Mouse (Mus musculus) embryo, embryonic 10.5 days (tissue): ENCODE results near the gene Ttc41.

Experiments used
- DNase-seq: peaks from one replicate; pipeline ENCODE4 v3.0.0-alpha.2; 2015; ENCODE audit warnings: low spot score

The Ttc41 gene

GRCm38 (mm10) chr10:86784126-86784675 is 78.6 kb downstream of the Ttc41 start:
- DNase-seq = no peak

DNA sequence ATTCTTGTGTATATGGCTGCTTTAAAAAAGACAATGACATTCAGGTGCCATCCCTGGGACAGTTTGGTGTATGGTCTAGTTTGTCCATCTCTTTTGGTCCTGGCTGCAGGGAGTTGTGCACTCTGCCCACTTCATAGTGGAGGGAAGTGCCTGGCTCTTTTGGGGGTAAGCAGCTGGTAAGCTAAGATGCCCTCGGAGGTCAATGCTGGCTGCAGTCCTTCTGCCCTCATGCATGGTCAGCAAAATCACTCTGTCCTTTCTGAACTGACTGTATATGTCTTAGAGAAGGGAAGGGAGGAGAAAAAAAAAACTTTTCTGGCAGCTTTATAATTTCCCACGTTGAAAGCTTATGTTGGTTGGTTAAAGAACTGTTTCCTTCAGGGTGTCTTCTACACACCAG is 79.8 kb downstream of the Ttc41 start:
- DNase-seq = no peak

GRCm38 (mm10) chr10:86786083-86786482 is 80.5 kb downstream of the Ttc41 start:
- DNase-seq = no peak

DNA sequence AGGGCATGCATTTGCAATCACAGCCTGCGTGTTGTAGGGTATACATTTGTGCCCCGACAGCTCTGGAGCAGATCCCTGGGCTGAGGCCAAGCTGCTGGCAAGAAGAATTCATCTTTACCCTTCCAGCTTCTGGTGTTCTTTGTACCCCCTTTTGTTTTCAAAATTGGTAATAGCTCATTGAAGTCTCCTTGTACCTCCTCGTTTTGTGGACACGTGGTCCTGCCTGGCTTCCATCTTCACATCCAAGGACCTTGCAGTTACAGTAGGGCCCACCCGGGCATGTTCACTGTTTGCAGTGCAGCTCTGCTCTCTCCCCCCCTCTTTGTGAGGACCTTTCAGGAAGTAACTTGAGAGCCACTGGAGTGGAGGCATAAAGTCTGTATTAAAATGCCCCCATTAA is 82.6 kb downstream of the Ttc41 start:
- no peak for DNase-seq

- no peak for DNase-seq
These were observed 83.6 kb downstream of the Ttc41 start for GRCm38 (mm10) chr10:86789146-86789672.

- no peak for DNase-seq
These were observed 86.0 kb downstream of the Ttc41 start for GRCm38 (mm10) chr10:86791507-86792184.

DNA sequence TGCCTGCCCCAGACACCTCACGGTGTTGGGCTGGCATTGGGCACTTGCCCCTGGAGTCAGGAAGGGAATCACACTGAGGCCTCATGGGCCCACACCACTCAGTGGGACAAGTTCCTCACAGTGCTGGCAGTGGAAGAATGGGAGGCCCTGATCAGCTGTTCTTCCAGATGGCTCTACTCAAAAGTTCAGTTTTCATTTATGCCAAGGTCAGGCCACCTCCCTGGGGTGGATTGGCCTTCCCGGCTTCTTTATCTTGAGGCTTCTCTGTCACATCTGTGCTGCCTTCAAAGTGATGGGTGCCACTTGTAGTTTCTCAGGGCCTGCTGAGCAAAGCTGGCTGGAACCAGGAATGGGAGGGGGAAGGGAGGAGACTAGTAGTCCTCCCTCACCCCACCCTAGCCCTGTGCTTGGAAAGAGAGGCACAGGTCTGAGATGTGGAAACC is 87.9 kb downstream of the Ttc41 start:
- DNase-seq = no peak

GRCm38 (mm10) chr10:86794196-86794595 is 88.6 kb downstream of the Ttc41 start:
- DNase-seq = no peak

GRCm38 (mm10) chr10:86794794-86795535 is 89.4 kb downstream of the Ttc41 start:
- DNase-seq = no peak

DNA sequence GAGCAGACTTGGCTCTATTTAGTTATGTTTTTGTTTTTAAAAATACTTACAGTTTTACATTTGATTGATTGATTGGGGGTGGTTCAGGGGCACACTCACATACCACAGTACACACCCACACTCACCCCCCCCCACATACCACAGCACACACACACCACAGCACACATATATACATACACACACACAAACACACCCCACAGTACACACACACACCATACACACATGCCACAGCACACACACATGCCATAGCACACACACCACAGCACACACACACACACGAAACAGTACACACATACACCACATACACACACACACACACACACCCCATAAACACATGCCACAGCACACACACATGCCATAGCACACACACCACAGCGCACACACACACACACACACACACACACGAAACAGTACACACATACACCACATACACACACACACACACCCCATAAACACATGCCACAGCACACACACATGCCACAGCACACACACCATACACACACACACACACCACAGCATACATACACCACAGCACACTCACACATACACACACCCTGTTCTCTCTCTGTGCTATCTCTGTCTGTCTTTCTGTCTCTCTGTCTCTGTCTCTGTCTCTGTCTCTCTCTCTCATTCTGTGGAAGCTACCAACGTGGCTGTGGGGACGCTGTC is 90.6 kb downstream of the Ttc41 start:
- DNase-seq = no peak

- DNase-seq = no peak
These were observed 101.8 kb downstream of the Ttc41 start for GRCm38 (mm10) chr10:86807362-86807761.

DNA sequence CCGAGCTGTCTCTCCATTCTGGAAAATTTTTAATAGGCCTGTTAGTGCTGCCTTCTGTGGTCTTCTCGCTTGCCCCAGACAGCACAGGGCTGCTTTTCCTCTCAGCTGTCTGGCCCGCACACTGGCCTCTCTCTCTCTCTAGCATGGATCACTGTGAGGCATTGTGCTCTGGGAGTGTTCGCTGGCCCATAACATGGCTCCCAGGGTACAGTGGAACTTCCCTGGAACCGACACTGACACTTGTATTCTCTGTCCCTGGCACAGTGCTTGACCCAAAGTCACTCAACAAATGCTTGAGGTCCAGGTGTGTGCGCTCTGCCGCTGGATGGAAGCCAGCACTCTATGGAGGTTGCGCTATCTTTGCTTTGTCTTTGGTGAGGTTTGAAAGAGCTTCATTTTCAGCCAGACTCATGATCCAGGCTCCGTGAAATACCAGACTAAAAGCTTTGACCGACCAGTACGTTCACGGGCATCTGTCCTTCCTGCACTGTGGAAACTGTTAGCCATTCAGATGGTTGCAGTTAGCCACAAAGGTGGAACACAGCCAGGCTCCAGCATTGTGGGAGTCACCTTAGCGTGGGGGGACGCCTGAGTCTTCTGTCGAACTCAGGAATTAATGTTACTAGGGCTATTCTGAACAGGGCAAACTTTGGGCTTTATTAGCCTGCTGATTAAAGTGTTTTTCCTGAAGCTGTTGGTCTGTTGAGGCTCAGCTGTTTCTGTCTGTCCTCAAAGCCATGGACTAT is 102.6 kb downstream of the Ttc41 start:
- no peak for DNase-seq

DNA sequence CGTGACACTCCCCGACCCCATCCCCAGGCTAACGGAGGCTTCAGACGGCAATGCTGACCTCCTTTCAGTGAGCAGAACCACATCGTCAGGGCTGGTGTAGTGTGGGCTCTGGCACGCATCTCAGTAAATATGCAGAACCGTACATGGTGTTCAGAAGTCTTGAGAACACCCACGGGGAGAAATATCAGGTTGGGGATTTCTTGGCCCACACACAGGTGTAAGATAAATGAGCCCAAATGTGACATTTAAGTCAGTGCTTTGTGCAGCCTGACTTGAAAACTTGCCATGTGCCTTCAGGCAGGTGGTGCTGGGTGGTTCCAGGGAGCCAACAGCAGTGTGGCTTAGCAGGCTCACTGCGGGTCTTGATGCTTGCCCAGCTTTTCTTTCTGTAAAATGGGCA is 104.4 kb downstream of the Ttc41 start:
- no peak for DNase-seq

GRCm38 (mm10) chr10:86810612-86811011 is 105.0 kb downstream of the Ttc41 start:
- no peak for DNase-seq

GRCm38 (mm10) chr10:86814292-86815131 is 108.9 kb downstream of the Ttc41 start:
- DNase-seq = no peak

DNA sequence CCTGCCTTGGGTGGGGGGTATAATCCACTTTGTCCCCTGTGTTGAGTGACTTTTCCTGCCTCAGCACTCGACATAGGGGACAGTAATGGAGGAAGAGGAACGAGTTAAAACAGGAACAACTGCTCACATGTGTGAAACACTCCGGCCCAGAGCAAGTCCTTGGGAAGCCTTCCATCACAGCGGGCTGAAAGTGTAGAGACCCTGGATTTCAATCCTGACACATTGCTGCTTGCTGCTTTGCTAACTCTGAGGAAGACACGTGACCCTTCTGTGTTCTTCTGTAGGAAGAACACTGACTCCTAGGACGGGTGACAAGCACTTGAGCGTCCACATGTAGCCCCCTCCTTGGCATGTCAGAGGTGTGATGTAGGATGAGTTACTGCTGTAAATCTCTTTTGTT is 109.5 kb downstream of the Ttc41 start:
- no peak for DNase-seq

- DNase-seq = peak; percentile 64
These were observed 114.1 kb downstream of the Ttc41 start for GRCm38 (mm10) chr10:86819649-86820165.

DNA sequence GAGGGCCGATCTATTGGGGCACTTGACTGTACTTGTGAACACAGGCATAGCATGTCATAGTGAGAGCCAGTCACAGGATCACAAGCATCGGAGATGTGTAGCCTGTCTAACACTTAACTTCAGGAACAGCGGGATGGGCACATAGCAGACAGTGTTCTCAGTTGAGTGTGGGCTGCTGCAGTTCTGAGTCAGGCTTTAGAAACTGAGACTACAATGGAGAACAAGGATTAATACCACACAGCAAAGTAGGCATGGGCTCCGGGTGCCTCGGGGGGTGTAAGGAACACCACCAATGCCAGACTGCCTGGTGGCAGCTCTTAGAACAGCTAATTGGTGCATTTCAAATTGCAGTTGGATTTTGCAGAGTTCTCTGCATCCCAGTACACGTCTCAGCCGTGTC is 115.4 kb downstream of the Ttc41 start:
- DNase-seq = no peak

- DNase-seq = no peak
These were observed 118.5 kb downstream of the Ttc41 start for GRCm38 (mm10) chr10:86824093-86824492.

GRCm38 (mm10) chr10:86824871-86825270 is 119.3 kb downstream of the Ttc41 start:
- peak; percentile 43 for DNase-seq
